In genomic region chr17:3354856-3355255, GRCm38 (mm10) we compare ENCODE assay signal across 20 mouse cellular contexts. TPM values are rescaled to one million over a fixed set of nuclear protein-coding genes. Genes with fewer than 3 reads are reported as not detected.
DNase-seq lines count a peak whose midpoint lies in the region; ATAC-seq and TF ChIP-seq lines count a peak whose summit lies in the region.
"Had no signal": no experiment of that assay in that cellular context is flagged by ENCODE, and none has a peak within 500 bp of the region (broad histone marks: within the 10 kb centered on the region; RNA-seq: fewer than 3 reads in every experiment).

No protein-coding gene starts in this region.

- no peak for TF ChIP-seq POLR2A in kidney, adult 2 months (IDR thresholded peaks at IDR 0.05; ENCODE audit: low read depth, low read length)

- H3K27me3 ChIP-seq in forebrain, embryonic 10.5 days (ENCODE audit: poor library complexity, severe bottlenecking): no peaks in the 10 kb centered on the region
- no peaks in the 10 kb centered on the region for H3K27me3 ChIP-seq in forebrain, embryonic 13.5 days
- no peaks in the 10 kb centered on the region for H3K27me3 ChIP-seq in kidney, adult 2 months (replicated peaks; ENCODE audit: control insufficient read depth, insufficient read depth, low read length)
- no peaks in the 10 kb centered on the region for H3K27me3 ChIP-seq in limb, embryonic 15.5 days
- H3K27me3 ChIP-seq: liver, embryonic 15.5 days had no signal

- 63% methylated on average over 3 of the region's 3 CpGs for WGBS in forebrain, embryonic 10.5 days
- 80% methylated on average over 3 of the region's 3 CpGs for WGBS in forebrain, embryonic 13.5 days
- 78% methylated on average over 3 of the region's 3 CpGs for WGBS in kidney, adult 2 months
- 39% methylated on average over 3 of the region's 3 CpGs for WGBS in limb, embryonic 15.5 days

- H3K4me2 ChIP-seq in forebrain, embryonic 13.5 days: no peak overlapping the region
- H3K4me2 ChIP-seq in limb, embryonic 15.5 days: no peak overlapping the region
- H3K4me2 ChIP-seq: heart, embryonic 11.5 days; liver, embryonic 15.5 days had no signal

- no peak overlapping the region for H3K9ac ChIP-seq in forebrain, embryonic 13.5 days
- no peak overlapping the region for H3K9ac ChIP-seq in limb, embryonic 15.5 days
- H3K9ac ChIP-seq: liver, embryonic 15.5 days had no signal

- H3K4me3 ChIP-seq in forebrain, embryonic 10.5 days: no peak overlapping the region
- no peak overlapping the region for H3K4me3 ChIP-seq in forebrain, embryonic 13.5 days
- H3K4me3 ChIP-seq in kidney, adult 2 months (ENCODE audit: insufficient read depth, low read depth, low read length): no peak overlapping the region
- H3K4me3 ChIP-seq in limb, embryonic 15.5 days: no peak overlapping the region
- H3K4me3 ChIP-seq: erythroblast, embryonic 14.5 days; layer of hippocampus, adult 2 months; liver, embryonic 15.5 days had no signal

- H3K36me3 ChIP-seq in forebrain, embryonic 10.5 days (replicated peaks): no peaks in the 10 kb centered on the region
- no peaks in the 10 kb centered on the region for H3K36me3 ChIP-seq in forebrain, embryonic 13.5 days (ENCODE audit: poor library complexity, severe bottlenecking)
- no peaks in the 10 kb centered on the region for H3K36me3 ChIP-seq in kidney, adult 2 months (ENCODE audit: control insufficient read depth, insufficient read depth, low read length)
- 0 out of 2 replicates have a peak, but pooled peaks cover 3% of the 10 kb centered on the region for H3K36me3 ChIP-seq in limb, embryonic 15.5 days
- H3K36me3 ChIP-seq: G1E; liver, embryonic 15.5 days had no signal

- peak; percentile 22 for DNase-seq in forebrain, embryonic 10.5 days (ENCODE audit: extremely low spot score, low spot score)
- peak; percentile 52 for DNase-seq in kidney, postnatal 10 days
- DNase-seq in kidney, adult 2 months: no peak
- DNase-seq in embryo, embryonic 11 days: peak; percentile 55
- DNase-seq in urinary bladder, postnatal 10 days (ENCODE audit: low spot score): no peak
- DNase-seq in layer of hippocampus, adult 11-12 months (ENCODE audit: low spot score): no peak
- DNase-seq: cerebellum, postnatal 10 days; gastrocnemius, postnatal 36 days; right cerebral cortex, postnatal 25 days; thymus, postnatal 14 days had no signal

- TF ChIP-seq CTCF in kidney, adult 2 months (conservative IDR thresholded peaks at IDR 0.05; ENCODE audit: insufficient read depth, insufficient read length, low read depth, low read length): no peak

- ATAC-seq in forebrain, embryonic 13.5 days: no peak
- peak; percentile 9; the same call in 1 of the 2 replicates for ATAC-seq in limb, embryonic 15.5 days (ENCODE audit: insufficient number of reproducible peaks, low FRiP score, low TSS enrichment, low read depth)
- ATAC-seq: CD4-positive, CD25-positive, alpha-beta regulatory T cell, adult 4 months; hindbrain, postnatal 0 days; lung, postnatal 0 days had no signal

- peaks cover 25% of the 10 kb centered on the region for H3K4me1 ChIP-seq in forebrain, embryonic 10.5 days
- H3K4me1 ChIP-seq in forebrain, embryonic 13.5 days: peaks cover 12% of the 10 kb centered on the region; the same call in 1 of the 2 replicates
- no peaks in the 10 kb centered on the region for H3K4me1 ChIP-seq in kidney, adult 2 months (ENCODE audit: control insufficient read depth, insufficient read depth, low read length)
- H3K4me1 ChIP-seq in limb, embryonic 15.5 days: peaks cover 24% of the 10 kb centered on the region
- H3K4me1 ChIP-seq: liver, embryonic 15.5 days had no signal

- no peaks in the 10 kb centered on the region for H3K9me3 ChIP-seq in forebrain, embryonic 10.5 days
- no peaks in the 10 kb centered on the region for H3K9me3 ChIP-seq in forebrain, embryonic 13.5 days (replicated peaks)
- no peaks in the 10 kb centered on the region for H3K9me3 ChIP-seq in limb, embryonic 15.5 days
- H3K9me3 ChIP-seq: liver, embryonic 15.5 days had no signal

- no peak overlapping the region for H3K27ac ChIP-seq in forebrain, embryonic 10.5 days
- no peak overlapping the region for H3K27ac ChIP-seq in forebrain, embryonic 13.5 days
- no peak overlapping the region for H3K27ac ChIP-seq in kidney, adult 2 months (ENCODE audit: insufficient read depth, low read depth, low read length)
- no peak overlapping the region for H3K27ac ChIP-seq in limb, embryonic 15.5 days
- H3K27ac ChIP-seq: hindbrain, postnatal 0 days; layer of hippocampus, adult 2 months; liver, embryonic 15.5 days had no signal

RNA-seq across cellular contexts. Expression of gene Tiam2, which starts 28.5 kb away (rescaled TPM):
- polyA plus RNA-seq in forebrain, embryonic 10.5 days (2016; fragmentation: Nextera tagmentation; extraction: Ambion mirVana): 4.4 and 5.3 TPM in 2 replicates
- polyA plus RNA-seq in forebrain, embryonic 13.5 days (2015; fragmentation: Nextera tagmentation; extraction: Ambion mirVana): 37.2 and 51.0 TPM in 2 replicates
- polyA plus RNA-seq in kidney, adult 2 months (2012; rRNA removed): 1.1 and 1.2 TPM in 2 replicates
- 17.8 and 19.2 TPM in 2 replicates for polyA plus RNA-seq in limb, embryonic 15.5 days (2015; fragmentation: Nextera tagmentation; extraction: Ambion mirVana)
- polyA plus RNA-seq: erythroblast, embryonic 14.5 days; G1E had no signal

Comparison
In these comparisons a context has a peak if more than half of its experiments do, and no peak if none do; other contexts are left out.
1. DNase-seq: peak in forebrain, embryonic 10.5 days (single experiment), kidney, postnatal 10 days (single experiment) and embryo, embryonic 11 days (single experiment); none in kidney, adult 2 months (single experiment), urinary bladder, postnatal 10 days (single experiment) and layer of hippocampus, adult 11-12 months (single experiment).